Mouse (Mus musculus) testis, adult 2 months (tissue): ENCODE measurements around the gene Efnb2. TPM values are rescaled to one million over a fixed set of nuclear protein-coding genes. Genes with fewer than 3 reads are reported as not detected.

Experiments used
- H3K27ac ChIP-seq: fragments of 200-500 bp; 2 replicates; pipeline ENCODE4 v1.5.1; 2012; ENCODE audit warnings: low read depth, low read length; ENCODE audit not compliant: control insufficient read depth, insufficient read depth
- H3K27me3 ChIP-seq: fragments of 200-500 bp; 2 replicates; pipeline ENCODE4 v1.6.1; 2012; ENCODE audit warnings: mild to moderate bottlenecking, low read length, moderate library complexity; ENCODE audit not compliant: control insufficient read depth, insufficient read depth
- H3K36me3 ChIP-seq: fragments of 200-500 bp; 2 replicates; pipeline ENCODE4 v1.6.1; 2012; ENCODE audit warnings: mild to moderate bottlenecking, low read length; ENCODE audit not compliant: control insufficient read depth, insufficient read depth
- H3K4me1 ChIP-seq: fragments of 200-500 bp; 2 replicates; pipeline ENCODE4 v1.6.1; 2012; ENCODE audit warnings: low read length; ENCODE audit not compliant: control insufficient read depth, insufficient read depth
- H3K4me3 ChIP-seq: fragments of 200-500 bp; 2 replicates; pipeline ENCODE4 v1.5.1; 2012; ENCODE audit warnings: low read depth, mild to moderate bottlenecking, low read length, moderate library complexity, mixed read lengths; ENCODE audit not compliant: control insufficient read depth
- CTCF ChIP-seq: fragments of 200-500 bp; IDR thresholded peaks from 2 replicates; pipeline ENCODE4 v1.5.1; 2012; ENCODE audit warnings: low read depth, mild to moderate bottlenecking, inconsistent platforms, low read length, moderate library complexity; ENCODE audit not compliant: control insufficient read depth, insufficient read depth, insufficient replicate concordance
- POLR2A ChIP-seq: fragments of 200-500 bp; IDR thresholded peaks from 2 replicates; pipeline ENCODE4 v1.6.1; 2012; ENCODE audit warnings: low read depth, mild to moderate bottlenecking, inconsistent platforms, low read length, moderate library complexity; ENCODE audit not compliant: control insufficient read depth
- polyA plus RNA-seq: library from polyadenylated mRNA; depleted of rRNA; stranded (reverse); fragments of >200 nt; gene quantifications from 2 replicates; pipeline ENCODE4 v1.2.3, GENCODE M21; 2012

Efnb2 gene
- polyA plus RNA-seq, 1 experiment, result 3.4 TPM

- Histone ChIP-seq H3K4me1 (no peaks in the 10 kb centered on the region), H3K27ac (no peak overlapping the region), H3K36me3 (no peaks in the 10 kb centered on the region), H3K4me3 (peak overlapping the region; percentile 64), H3K27me3 (no peaks in the 10 kb centered on the region)
- peak; percentile 52; the same call in 1 of the 2 replicates for TF ChIP-seq POLR2A
- no peak for TF ChIP-seq CTCF
Measured at GRCm38 (mm10) chr8:8611928-8612327, 49.1 kb downstream of the Efnb2 start.

GRCm38 (mm10) chr8:8609791-8610190 lies 51.3 kb downstream of the Efnb2 start:
- no peaks in the 10 kb centered on the region for H3K36me3 ChIP-seq
- H3K4me1 ChIP-seq, result no peaks in the 10 kb centered on the region
- no peaks in the 10 kb centered on the region for H3K27me3 ChIP-seq
- no peak overlapping the region for H3K4me3 ChIP-seq
- TF ChIP-seq POLR2A, result no peak
- no peak for TF ChIP-seq CTCF
- H3K27ac ChIP-seq, result no peak overlapping the region

DNA sequence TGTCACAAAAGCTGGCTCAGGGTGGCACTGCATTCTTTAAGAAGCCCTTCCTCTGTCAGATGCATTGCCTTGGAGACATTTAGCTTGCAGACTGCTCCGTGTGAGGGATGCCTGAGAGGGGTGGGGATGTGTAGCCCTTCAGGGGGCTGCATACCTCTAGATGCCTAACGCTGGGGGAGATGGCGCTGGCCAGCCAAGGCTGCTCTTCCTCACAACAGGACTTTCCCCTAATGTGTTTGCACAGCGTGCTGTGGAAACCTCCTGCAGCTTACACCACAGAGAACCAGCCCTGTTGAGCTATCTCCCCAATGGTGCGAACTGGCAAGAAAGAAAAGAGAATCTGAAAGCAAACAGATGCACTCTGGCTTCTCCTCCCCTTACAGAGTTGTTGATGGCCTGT lies 51.9 kb downstream of the Efnb2 start:
- no peak for TF ChIP-seq POLR2A
- TF ChIP-seq CTCF, result no peak
- Histone ChIP-seq H3K27ac (no peak overlapping the region), H3K4me1 (no peaks in the 10 kb centered on the region), H3K4me3 (no peak overlapping the region), H3K27me3 (no peaks in the 10 kb centered on the region), H3K36me3 (no peaks in the 10 kb centered on the region)

- no peaks in the 10 kb centered on the region for H3K36me3 ChIP-seq
- TF ChIP-seq POLR2A (no peak), CTCF (no peak)
- no peak overlapping the region for H3K4me3 ChIP-seq
- no peak overlapping the region for H3K27ac ChIP-seq
- no peaks in the 10 kb centered on the region for H3K27me3 ChIP-seq
- no peaks in the 10 kb centered on the region; the same call in 1 of the 2 replicates for H3K4me1 ChIP-seq
Measured at GRCm38 (mm10) chr8:8605621-8606020, 55.4 kb downstream of the Efnb2 start.

- no peak overlapping the region for H3K4me3 ChIP-seq
- H3K36me3 ChIP-seq, result no peaks in the 10 kb centered on the region
- H3K27me3 ChIP-seq, result no peaks in the 10 kb centered on the region
- H3K4me1 ChIP-seq, result no peaks in the 10 kb centered on the region; the same call in 1 of the 2 replicates
- H3K27ac ChIP-seq, result no peak overlapping the region
- TF ChIP-seq POLR2A (no peak), CTCF (no peak)
Measured at GRCm38 (mm10) chr8:8603875-8604274, 57.2 kb downstream of the Efnb2 start.

DNA sequence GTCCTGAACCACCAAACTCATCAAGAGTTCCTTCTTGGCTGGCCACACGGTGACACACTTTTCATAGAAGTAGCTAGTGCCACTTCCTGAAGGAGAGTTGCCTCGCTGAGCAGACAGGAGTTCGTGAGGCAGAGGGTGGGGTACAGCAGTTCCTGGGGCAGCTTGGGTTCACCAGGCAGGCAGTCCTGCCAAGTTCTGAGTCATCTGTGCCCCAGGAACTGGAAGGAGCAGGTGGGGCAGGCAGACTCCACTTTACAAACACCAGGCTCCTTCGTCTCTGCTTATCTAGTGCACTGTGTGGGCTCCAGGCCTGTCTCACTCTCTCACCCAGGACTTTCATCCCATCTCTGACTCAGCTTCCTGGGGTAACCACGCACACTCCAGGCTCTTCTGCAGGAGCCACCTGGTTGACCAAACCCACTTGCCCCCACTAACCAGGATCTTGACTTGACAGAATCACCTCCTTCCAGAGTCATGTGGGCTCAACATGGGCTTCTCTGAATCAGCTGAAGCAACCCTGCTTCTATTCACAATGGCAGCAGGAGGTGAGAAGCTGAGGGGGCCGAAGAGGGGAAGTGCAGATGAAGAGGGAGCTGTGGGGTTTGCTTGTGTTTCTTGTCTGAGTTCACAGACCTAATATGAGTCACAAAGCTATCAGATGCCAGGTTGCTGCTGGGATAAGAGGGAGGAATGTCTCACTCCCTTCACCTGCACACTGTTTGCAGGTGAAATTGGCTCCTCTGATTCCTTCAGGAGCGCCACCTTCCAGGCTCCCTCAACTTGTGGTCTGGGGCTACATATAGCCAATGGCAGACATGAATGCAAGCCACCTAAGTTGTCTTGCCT lies 58.2 kb downstream of the Efnb2 start:
- H3K27me3 ChIP-seq, result no peaks in the 10 kb centered on the region
- H3K36me3 ChIP-seq, result no peaks in the 10 kb centered on the region
- no peak for TF ChIP-seq CTCF
- no peak for TF ChIP-seq POLR2A
- no peak overlapping the region for H3K27ac ChIP-seq
- H3K4me1 ChIP-seq, result no peaks in the 10 kb centered on the region; the same call in 1 of the 2 replicates
- H3K4me3 ChIP-seq, result peak overlapping the region; percentile 8

GRCm38 (mm10) chr8:8599931-8600330 lies 61.1 kb downstream of the Efnb2 start:
- Histone ChIP-seq H3K36me3 (no peaks in the 10 kb centered on the region), H3K27me3 (no peaks in the 10 kb centered on the region), H3K27ac (no peak overlapping the region), H3K4me1 (no peaks in the 10 kb centered on the region; the same call in 1 of the 2 replicates), H3K4me3 (no peak overlapping the region)
- no peak for TF ChIP-seq POLR2A
- no peak for TF ChIP-seq CTCF

DNA sequence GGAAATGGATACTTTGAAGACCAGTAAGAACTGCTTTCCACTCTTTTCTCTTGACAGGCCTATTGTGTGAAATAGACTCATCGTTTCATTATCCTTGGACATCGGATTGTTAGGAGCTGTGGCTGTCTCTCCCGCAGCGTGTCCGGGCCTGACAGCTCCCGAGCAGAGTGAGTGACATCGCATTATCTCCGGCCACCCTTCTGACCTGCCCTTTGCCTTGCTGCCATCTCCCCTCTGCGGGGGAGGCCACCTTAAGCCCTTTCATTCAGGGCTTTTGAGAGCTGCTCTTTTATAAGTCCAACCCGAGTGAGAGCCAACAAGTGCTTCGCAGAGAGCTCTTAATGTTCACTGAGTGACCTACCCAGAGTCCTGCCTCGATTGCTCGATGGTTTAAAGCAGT lies 63.6 kb downstream of the Efnb2 start:
- H3K36me3 ChIP-seq, result no peaks in the 10 kb centered on the region
- H3K4me3 ChIP-seq, result no peak overlapping the region
- H3K4me1 ChIP-seq, result no peaks in the 10 kb centered on the region
- no peak for TF ChIP-seq CTCF
- no peak for TF ChIP-seq POLR2A
- H3K27ac ChIP-seq, result no peak overlapping the region
- no peaks in the 10 kb centered on the region for H3K27me3 ChIP-seq
